Mouse (Mus musculus): ENCODE data around the gene Dapp1.
A peak's percentile ranks its signal among the peaks of the same experiment; 100 is the strongest.
"Not testable (repeated sequence)": the region's sequence is repeated elsewhere in the genome, so short reads cannot be mapped to it uniquely, and the experiment has no call there.

Gene Dapp1

DNA sequence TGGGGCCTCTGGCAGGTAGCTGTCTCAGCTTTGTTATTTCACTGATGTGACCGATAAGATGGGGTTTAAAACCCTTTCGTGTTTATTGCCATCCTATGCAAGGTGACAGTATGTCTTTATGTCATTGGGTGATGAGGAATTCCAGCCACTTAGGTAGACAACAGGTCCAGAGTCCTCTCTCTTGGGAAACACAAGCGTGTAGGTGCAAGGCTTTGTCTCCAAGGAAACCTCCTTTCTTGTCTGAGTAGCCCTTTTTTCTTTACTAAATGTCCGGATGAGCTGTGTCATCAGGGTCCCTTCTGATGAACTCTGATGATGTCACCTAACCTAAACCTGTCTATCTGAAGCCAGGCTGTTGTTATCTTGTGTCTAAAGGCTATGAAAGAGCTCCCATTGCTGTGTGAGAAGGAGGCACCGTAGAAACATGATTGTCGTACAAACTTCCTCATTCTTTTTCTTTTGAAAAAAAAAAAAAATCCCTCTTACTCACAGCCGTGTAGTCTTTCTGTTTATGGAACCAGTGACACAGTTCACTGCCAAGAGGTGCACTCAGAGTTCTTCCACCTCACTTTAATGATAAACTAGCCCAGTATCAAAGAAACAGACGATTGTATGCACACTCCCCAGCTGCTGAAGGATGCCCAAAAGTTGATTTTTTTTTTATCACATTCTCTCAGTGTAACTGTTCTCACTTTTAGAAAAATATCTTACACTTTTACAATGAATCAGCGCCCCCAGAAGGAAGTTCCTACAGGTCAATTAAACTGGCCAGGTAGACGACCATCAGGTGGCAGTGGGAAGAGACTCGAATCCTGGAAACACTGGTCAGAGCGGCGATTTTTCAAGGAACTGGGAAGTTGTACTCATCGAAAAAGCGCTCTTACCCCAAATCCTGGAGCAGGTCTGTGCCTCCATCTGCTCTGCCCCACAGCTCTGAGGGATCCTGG is 637 bp downstream of the Dapp1 start:
- DNase-seq = no peak

DNA sequence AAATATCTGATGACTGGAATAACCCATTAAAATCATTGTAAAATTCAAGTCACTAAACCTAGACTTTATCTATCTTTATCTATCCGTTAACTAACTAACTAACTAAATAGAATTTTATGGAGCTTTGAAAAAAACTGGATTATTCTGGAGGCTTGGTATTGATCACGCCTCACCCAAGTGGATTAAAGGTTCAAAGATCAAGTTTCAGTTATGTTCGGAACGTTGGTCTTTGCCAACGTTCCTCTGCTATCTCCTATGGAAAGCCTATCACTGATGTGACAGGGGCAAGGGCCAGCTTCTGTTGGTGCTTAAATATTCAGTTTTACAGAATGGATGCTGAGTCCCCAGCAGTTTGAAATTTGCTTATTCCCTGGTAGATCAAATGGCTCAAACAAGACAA is 3.1 kb downstream of the Dapp1 start:
- DNase-seq = no peak

DNA sequence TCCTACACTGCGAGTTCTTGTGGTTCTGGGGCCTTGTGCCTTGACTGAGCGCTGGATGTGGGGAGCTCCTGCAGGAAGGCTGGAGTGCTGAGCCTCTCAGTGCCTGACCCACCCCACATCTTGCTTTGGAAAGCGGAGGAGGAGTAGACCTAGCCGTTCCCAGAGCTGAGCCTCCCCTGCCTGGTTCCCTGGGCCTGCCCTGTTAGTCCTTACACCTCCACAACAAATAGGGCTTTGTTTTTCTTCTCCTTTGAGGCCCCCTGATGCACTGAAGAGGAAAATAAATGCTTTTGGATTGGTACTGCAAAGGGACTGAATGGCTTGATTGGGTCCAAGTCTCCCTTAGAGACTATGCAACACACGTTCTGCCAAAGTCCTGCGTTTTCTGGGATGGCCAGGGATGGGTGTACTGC is 3.7 kb downstream of the Dapp1 start:
- peak; percentile 42 for DNase-seq

DNA sequence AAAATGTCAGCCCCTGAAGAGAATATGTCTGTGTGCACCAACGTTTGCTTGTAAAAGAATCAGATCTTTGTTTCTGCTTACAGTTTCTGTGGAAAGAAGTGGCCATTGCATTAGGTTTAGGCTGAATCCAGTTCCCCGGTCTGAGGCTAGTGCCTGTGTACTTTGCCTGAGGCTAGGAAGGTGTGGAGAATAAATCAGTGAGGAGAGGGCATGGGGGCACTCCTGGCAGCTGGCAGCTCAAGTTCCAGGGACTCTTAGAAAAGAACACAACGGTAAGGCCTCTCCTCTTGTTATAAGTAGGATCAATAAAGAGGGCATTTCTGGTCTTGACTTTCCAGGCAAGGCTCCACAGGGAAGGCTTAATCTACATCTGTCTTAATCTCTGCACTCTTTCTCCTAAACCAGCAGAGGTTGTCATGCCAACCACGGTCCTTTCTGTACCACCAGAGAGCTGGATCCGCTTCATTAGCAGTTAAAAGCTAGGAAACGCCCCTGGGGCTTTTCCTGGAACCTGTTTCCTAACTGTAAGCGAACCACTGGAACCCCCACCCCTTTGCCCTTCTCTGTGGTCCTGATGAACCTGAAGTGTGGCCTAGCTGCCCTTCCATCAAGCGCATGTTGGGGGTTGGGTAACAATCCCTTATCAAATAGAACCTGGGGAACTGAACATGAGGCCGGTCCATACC is 4.3 kb downstream of the Dapp1 start:
- DNase-seq = no peak

DNA sequence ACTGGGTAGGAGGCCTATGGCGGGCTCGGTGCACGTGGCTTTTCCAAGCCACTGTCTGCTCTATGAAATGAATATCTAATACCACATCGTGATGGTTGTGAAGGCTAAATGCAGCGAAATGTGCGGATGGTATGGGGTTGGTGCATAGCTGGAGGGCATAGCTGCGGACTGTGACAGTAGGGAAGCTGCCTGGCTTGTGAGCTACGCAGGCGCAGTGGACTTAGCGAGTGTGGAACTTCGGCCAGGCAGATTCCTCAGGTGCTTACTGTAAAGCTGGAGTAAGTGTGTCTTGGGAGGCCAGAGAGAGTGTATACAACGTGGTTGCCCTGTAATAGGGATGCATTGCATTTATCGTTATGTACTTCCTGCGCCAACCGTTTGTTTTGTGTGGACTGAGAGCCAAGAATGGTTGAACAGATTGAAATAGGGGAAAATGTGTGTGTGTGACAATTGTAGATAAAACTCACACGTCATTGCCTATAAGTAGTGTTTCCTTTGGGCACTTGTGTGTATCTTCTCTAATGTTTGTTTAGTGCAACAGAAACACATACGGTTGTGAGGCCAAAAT is 5.4 kb downstream of the Dapp1 start:
- no peak for DNase-seq

DNA sequence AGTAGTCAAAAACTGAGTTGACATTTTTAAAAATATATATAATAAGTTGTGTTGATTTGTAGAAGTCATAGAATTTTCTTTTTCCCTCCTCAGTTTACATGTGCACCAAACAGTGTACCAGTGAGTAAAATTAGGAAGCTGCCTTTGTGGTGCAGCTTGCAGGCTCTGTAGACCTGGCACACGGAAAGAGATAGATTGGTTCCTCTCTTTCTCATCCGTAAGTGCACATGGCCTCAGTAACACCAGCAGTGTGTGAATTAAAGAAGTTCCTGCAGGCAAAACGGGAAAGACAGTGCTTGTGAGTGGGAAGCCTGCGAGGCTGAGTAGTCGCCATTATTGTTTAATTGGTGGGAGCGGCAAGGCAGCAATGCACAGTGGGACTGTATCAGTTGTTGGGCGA is 5.9 kb downstream of the Dapp1 start:
- DNase-seq = no peak

DNA sequence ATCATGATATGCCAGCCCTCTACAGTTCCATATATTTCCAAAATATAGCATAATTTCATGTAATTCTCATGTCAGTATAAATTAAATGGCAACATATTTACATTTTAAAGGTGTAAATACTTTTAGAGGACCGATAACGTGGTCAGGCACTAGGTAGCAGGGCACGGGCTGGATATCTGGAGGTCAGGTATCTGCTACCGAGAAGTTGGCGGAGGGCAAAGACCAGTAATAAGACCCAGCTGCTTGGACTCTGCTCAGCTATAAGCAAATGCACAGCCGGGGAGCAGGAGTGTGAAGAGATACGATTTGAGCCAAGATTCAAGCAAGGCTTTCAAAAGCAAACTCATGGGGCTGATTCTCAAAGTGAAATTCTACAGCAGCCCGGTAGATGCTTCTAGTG is 7.0 kb downstream of the Dapp1 start:
- DNase-seq = no peak

DNA sequence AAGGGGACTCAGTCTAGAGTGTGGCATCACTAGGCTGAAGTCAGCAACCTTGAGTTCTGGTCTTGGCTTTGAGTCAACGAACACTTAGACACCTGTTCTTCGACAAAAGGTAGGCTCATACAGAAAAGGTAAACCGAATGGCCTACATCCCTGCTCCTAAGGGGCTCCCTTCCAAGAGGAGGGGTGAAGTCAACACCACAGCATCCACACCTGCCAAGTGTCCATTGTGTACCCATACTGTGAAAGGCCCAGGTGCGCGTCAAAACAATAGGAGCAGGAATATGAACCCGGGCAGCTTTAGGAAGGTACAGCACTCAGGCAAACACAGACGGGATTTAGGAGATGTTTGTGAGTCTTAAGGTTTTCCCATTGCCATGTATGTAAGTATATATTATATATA is 8.4 kb downstream of the Dapp1 start:
- no peak for DNase-seq

DNA sequence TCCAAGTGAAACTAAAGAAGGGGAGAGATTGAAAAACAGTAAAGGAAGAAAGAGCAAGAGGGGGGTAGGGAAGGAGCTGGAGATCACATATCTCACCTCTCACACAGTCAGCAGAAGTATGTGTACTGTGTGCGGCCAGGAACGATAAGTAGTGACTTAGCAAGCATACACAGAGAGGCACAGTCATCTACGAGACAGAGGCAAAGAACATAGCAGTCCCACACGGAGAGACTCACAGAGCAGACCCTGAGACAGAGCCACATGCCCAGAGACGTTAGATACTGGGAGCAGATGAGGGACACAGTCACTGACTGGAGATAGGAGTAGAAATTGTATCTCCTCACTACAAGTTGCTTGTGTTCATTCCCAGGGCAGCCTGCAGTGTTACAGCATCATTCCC is 9.1 kb downstream of the Dapp1 start:
- DNase-seq = no peak

DNA sequence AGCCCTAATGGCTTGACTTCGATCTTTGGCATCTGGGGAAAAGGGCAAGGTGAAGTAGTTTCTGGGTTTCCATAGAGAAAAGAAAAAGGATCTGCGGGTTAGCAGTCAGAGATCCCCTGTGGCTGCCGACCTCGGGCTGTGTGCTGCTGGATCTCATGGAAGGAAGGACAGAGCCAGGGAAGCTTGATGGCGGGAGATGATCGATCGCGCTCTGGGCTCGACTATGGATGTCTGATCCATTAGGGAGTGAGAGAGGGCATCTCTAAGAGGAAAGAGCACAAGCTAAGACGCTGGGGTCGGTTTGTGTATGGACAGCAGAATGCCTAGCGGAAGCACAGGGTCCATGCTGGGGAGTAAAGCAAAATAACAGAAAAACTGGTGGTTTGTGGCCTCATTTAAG is 11.4 kb downstream of the Dapp1 start:
- no peak for DNase-seq

DNA sequence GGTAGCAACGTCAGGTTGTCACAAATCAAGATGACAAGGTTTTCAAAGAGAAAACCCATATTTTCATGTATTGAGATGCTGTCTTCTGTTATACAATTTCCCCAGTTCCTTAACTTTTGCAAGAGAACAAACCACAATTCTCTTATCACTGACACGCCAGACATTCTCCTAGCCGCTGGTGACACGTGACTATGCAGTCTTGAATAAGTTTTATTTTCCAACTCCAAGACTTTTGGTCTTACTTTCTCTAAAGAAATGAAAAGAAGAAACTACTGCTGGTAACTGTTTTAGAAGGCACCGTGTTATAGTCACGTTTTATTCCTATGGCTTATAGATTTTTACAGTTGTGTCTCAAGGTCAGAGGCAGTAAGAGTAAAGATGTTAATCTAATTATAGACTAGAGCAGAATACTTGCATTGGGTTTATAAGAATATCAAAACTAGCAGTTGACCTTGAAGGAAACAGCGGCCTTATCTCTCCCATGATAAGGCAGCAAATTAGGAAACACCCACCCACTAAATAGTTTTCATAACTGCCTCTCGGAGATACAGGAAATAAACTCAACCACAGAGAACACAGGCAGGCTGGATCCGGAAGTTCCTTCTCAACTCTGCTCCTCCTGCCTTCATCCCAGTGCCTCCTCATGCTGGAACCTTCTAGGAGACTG is 12.4 kb downstream of the Dapp1 start:
- DNase-seq = no peak

DNA sequence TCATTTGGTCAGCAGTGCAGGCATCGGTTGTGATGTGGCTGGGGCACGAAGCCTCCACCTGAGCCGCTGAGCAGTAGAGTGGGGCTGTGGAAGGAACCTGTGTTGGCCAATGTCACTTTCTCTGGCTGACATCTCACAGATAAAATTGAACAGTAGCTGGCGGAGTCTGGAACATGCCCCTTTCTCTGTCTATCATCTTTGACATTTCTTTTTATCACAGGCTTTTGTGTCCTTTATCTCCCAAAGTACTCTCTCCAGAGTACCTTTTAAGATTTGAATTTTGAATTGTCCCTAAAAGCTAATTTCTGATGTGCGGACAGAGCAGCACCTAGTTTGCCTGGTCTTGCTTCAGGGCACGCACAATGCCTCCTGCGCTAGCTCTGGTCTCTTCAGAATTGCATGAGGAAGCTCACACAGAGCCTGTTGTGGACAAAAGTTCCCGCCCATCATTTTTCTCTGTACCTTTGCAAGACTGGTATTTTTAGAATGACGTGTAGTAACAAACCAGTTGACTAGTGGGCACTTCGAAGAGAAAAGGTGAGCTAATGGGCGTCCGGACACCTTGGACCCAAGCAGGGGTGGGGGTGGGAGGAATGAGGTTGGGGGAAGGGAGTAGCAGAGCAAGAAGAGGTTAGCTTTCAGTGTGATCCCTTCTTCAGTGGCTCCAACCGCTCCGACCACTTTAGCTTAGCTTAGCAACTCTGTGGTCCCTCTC is 13.1 kb downstream of the Dapp1 start:
- no peak for DNase-seq

DNA sequence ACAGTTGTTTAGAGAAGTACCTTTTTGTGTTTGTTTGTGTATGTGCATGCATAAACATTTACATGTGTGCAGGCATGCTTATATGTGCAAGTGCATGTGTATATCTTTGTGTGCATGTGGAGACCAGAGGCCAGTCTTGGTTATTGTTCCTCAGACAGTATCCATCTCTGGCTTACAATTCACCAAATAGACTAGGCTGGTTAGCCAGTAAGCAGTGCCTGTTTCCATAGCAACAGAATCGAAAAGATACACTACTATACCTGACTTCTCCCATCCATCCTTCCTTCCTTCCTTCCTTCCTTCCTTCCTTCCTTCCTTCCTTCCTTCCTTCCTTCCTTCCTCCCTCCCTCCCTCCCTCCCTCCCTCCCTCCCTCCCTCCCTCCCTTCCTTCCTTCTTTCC is 17.3 kb downstream of the Dapp1 start:
- not testable (repeated sequence) for DNase-seq

DNA sequence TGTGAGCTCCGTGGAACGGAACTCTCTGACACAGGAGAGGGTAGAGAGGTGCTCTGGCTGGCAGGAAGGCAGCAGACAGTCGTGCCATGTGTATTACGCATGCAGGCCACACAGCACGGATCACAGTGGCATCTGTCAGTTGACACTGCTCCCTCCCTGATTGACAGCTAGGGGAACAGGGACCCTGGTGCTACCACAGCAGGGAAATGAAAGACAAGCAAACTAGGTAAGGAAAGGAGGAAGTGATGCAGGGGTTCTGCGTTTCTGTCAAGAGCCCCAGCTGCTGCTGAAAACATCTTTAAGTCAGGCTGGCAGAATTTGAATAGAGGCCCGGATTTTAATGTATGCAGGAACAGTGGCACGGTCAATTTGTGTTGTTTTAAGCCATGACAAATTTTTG is 17.8 kb downstream of the Dapp1 start:
- no peak for DNase-seq

DNA sequence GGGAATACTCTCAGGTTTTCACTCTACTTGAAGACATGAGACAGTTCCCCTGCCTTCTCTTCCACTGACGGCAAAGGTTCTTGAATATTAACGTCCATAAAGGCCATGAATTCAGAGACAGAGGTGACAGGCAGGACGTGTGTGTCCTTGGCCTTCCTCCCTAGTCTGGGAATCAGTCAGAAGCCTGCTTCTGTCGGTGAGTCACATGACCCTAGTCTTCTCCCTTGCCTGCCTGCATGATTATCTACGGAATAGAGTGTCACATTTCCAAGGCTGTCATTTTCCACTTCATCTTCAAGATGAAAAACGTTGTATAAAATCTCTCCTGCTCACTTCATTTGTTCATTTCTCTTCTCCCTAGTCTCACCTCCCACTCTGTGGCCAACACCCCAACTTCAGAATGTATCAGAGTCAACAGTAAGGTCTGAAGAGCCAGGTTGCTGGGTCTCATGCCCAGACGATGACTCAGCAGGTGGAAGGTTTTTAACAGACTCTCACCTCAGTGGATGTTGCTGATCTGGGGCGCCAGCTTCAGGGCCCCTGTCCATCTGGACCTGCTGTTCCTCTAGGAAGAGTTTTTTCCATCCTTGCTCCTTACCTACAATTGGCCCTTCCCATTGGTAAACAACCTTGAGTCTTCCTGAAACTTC is 19.5 kb downstream of the Dapp1 start:
- DNase-seq = no peak

DNA sequence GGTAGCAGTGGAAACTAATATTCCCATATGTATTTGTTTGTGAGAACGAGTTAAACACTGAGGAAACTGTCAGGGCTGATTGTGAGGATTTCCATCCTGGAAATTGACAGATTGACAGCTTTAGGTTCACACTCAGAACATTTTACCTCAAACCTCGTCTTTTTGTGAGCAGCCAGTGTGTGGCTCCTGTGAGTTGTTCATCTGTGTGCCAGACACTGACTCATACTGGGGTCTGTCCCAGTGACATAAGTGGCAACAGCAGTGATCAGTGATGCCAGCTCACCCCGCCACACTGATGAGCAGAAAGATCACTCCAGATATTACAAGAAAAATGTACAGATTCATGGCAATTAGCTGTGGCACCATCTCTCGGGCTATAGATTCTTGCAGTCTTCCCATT is 21.9 kb downstream of the Dapp1 start:
- DNase-seq = no peak

DNA sequence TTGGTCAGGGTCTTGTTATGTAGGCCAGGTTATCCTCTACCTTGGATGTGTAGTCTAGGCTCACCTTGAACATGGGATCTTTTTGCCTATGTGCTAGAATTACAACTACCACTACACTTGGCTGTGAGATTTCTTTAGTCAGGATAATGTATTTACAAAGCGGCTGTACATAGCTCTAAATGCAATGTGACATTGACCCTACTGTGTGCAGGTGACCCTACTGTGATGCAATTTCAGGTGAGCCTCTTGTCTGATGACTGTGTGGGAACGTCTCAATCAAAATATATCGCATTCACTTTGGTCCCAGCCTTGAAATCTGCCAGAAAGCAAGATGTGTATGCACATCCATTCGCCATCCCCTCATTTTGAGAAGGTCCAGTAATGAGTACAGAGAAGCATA is 23.0 kb downstream of the Dapp1 start:
- no peak for DNase-seq

DNA sequence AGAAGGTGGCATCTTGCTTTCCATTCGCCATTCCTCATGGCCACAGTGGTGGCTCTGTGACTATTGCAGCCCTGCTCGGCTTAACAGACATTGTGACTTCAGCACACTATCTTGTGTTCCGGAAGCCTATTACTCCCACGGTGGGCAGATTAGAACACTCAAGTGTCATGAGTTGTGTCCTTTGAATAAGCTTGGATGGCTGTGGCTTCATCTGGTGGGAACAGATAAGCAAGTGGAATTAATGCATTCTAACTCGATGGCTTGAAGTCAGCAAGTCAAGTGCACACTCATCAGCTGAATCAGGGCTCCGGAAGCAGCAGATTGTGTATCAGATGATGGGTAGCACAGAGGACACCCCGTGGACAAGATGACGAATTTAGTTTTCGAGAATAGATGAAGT is 23.5 kb downstream of the Dapp1 start:
- DNase-seq = no peak

DNA sequence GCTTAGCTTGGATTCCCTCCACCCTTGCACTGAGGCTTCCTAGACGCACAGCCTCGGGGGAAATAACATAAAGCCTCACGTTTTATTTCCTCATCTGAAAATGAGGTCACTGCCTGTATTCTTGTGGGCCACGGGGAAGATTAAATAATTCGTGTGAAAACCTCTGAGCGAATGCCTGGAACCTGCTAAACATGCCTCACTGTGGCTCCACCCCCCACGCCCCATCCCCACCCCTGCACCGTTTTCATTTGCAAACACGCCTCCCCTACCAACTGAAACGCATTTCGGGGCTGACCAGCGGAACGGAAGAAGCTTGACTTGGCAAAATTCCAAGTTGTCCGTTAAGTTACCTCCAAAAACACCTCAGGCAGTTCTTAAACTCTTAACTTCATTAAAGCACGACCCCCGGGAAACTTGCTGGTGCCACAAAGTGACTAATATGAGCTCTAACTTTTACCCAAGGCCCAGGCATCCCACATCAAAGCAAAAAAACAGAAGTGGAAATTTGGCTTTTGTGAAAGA is 25.7 kb downstream of the Dapp1 start:
- no peak for DNase-seq

DNA sequence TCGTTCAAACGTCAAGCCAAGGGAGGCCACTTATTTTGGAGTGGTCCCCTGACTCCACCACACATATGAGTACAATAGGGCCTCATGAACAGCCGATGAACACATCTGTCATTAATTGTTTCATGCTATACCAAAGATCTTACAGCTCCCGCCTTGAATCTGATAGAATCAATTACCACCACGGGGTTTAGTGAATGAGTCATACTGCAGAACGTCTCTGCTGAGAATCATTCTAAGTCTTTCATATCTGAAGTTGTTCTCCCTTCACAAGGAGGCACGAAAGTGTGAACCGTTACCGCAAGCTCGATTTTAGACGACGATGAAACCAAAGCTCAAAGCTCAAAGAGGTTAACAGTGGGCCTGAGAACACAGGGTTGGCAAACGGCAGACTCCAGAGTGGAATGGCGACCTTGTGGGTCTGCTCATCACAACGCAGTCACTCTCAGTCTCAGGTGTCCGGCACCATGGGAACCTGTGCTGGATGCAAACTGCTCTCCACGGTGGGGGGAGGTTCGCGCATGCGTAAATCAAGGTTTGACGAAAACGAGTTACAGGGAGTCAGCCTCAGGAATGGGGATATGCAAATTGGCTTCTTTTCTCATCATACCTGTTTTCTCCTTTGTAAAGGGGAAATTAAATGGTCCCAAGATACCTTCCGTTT is 27.0 kb downstream of the Dapp1 start:
- DNase-seq = no peak

Data from layer of hippocampus, adult 9-11 months (tissue).